Mouse (Mus musculus): ENCODE results near the gene Anapc7. TPM values are rescaled to one million over a fixed set of nuclear protein-coding genes. Genes with fewer than 3 reads are reported as not detected.
"Not testable (repeated sequence)": the region's sequence is repeated elsewhere in the genome, so short reads cannot be mapped to it uniquely, and the experiment has no call there.

Gene Anapc7
- polyA plus RNA-seq, 1 experiment from 2014 or later = 56.5 TPM

GRCm38 (mm10) chr5:122457054-122457453 lies 35.6 kb downstream of the Anapc7 start:
- not testable (repeated sequence) for ATAC-seq (ENCODE audit: low FRiP score, low TSS enrichment); H3K4me3 ChIP-seq (ENCODE audit: low read length); H3K4me2 ChIP-seq (replicated peaks; ENCODE audit: low read depth, low read length); H3K9ac ChIP-seq (replicated peaks; ENCODE audit: low read length); H3K9me3 ChIP-seq (ENCODE audit: low read length); H3K27ac ChIP-seq (ENCODE audit: low read length); H3K4me1 ChIP-seq (ENCODE audit: insufficient read depth, low read length); H3K27me3 ChIP-seq (ENCODE audit: insufficient read depth, low read length)
- 80% methylated on average over 9 of the region's 9 CpGs for WGBS
- peaks cover 88% of the 10 kb centered on the region for H3K36me3 ChIP-seq (ENCODE audit: insufficient read depth, low read length)

- H3K4me3 ChIP-seq (ENCODE audit: low read length) = no peak overlapping the region
- ATAC-seq (ENCODE audit: low FRiP score, low TSS enrichment) = no peak
- WGBS = 87% methylated on average over 4 of the region's 4 CpGs
- H3K4me1 ChIP-seq (ENCODE audit: insufficient read depth, low read length) = no peaks in the 10 kb centered on the region
- no peaks in the 10 kb centered on the region for H3K27me3 ChIP-seq (ENCODE audit: insufficient read depth, low read length)
- no peak overlapping the region for H3K27ac ChIP-seq (ENCODE audit: low read length)
- no peak overlapping the region for H3K4me2 ChIP-seq (replicated peaks; ENCODE audit: low read depth, low read length)
- no peak overlapping the region for H3K9ac ChIP-seq (replicated peaks; ENCODE audit: low read length)
- H3K9me3 ChIP-seq (ENCODE audit: low read length) = no peaks in the 10 kb centered on the region
- H3K36me3 ChIP-seq (ENCODE audit: insufficient read depth, low read length) = peaks cover 89% of the 10 kb centered on the region
These were observed 36.6 kb downstream of the Anapc7 start for GRCm38 (mm10) chr5:122458066-122458465.

- WGBS = 93% methylated on average over 5 of the region's 5 CpGs
- Histone ChIP-seq H3K27me3 (ENCODE audit: insufficient read depth, low read length) (no peaks in the 10 kb centered on the region), H3K9ac (replicated peaks; ENCODE audit: low read length) (no peak overlapping the region), H3K9me3 (ENCODE audit: low read length) (no peaks in the 10 kb centered on the region), H3K4me3 (ENCODE audit: low read length) (no peak overlapping the region), H3K4me2 (replicated peaks; ENCODE audit: low read depth, low read length) (no peak overlapping the region), H3K4me1 (ENCODE audit: insufficient read depth, low read length) (no peaks in the 10 kb centered on the region), H3K36me3 (ENCODE audit: insufficient read depth, low read length) (peaks cover 88% of the 10 kb centered on the region), H3K27ac (ENCODE audit: low read length) (no peak overlapping the region)
- ATAC-seq (ENCODE audit: low FRiP score, low TSS enrichment) = no peak
These were observed 37.8 kb downstream of the Anapc7 start for GRCm38 (mm10) chr5:122459335-122459734.

- no peak for ATAC-seq (ENCODE audit: low FRiP score, low TSS enrichment)
- Histone ChIP-seq H3K27me3 (ENCODE audit: insufficient read depth, low read length) (no peaks in the 10 kb centered on the region), H3K9ac (replicated peaks; ENCODE audit: low read length) (no peak overlapping the region), H3K27ac (ENCODE audit: low read length) (no peak overlapping the region), H3K4me1 (ENCODE audit: insufficient read depth, low read length) (no peaks in the 10 kb centered on the region), H3K36me3 (ENCODE audit: insufficient read depth, low read length) (peaks cover 88% of the 10 kb centered on the region), H3K4me2 (replicated peaks; ENCODE audit: low read depth, low read length) (no peak overlapping the region), H3K9me3 (ENCODE audit: low read length) (no peaks in the 10 kb centered on the region), H3K4me3 (ENCODE audit: low read length) (no peak overlapping the region)
- WGBS = 77% methylated on average over 11 of the region's 11 CpGs
These were observed 39.2 kb downstream of the Anapc7 start for GRCm38 (mm10) chr5:122460656-122461055.

GRCm38 (mm10) chr5:122461431-122461830 lies 39.9 kb downstream of the Anapc7 start:
- WGBS = 92% methylated on average over 9 of the region's 9 CpGs
- Histone ChIP-seq H3K9ac (replicated peaks; ENCODE audit: low read length) (no peak overlapping the region), H3K27ac (ENCODE audit: low read length) (no peak overlapping the region), H3K27me3 (ENCODE audit: insufficient read depth, low read length) (no peaks in the 10 kb centered on the region), H3K4me3 (ENCODE audit: low read length) (no peak overlapping the region), H3K4me2 (replicated peaks; ENCODE audit: low read depth, low read length) (no peak overlapping the region), H3K9me3 (ENCODE audit: low read length) (no peaks in the 10 kb centered on the region), H3K4me1 (ENCODE audit: insufficient read depth, low read length) (no peaks in the 10 kb centered on the region), H3K36me3 (ENCODE audit: insufficient read depth, low read length) (peaks cover 92% of the 10 kb centered on the region)
- ATAC-seq (ENCODE audit: low FRiP score, low TSS enrichment) = no peak

- H3K4me2 ChIP-seq (replicated peaks; ENCODE audit: low read depth, low read length) = no peak overlapping the region
- H3K9ac ChIP-seq (replicated peaks; ENCODE audit: low read length) = no peak overlapping the region
- H3K4me3 ChIP-seq (ENCODE audit: low read length) = no peak overlapping the region
- no peaks in the 10 kb centered on the region for H3K27me3 ChIP-seq (ENCODE audit: insufficient read depth, low read length)
- whole genome bisulfite sequencing = 79% methylated on average over 5 of the region's 5 CpGs
- H3K4me1 ChIP-seq (ENCODE audit: insufficient read depth, low read length) = no peaks in the 10 kb centered on the region
- ATAC-seq (ENCODE audit: low FRiP score, low TSS enrichment) = no peak
- H3K9me3 ChIP-seq (ENCODE audit: low read length) = no peaks in the 10 kb centered on the region
- peaks cover 59% of the 10 kb centered on the region for H3K36me3 ChIP-seq (ENCODE audit: insufficient read depth, low read length)
- no peak overlapping the region for H3K27ac ChIP-seq (ENCODE audit: low read length)
These were observed 50.2 kb downstream of the Anapc7 start for GRCm38 (mm10) chr5:122471658-122472057.

- Histone ChIP-seq H3K9ac (replicated peaks; ENCODE audit: low read length) (no peak overlapping the region), H3K4me3 (ENCODE audit: low read length) (no peak overlapping the region), H3K4me1 (ENCODE audit: insufficient read depth, low read length) (no peaks in the 10 kb centered on the region), H3K9me3 (ENCODE audit: low read length) (no peaks in the 10 kb centered on the region), H3K27ac (ENCODE audit: low read length) (no peak overlapping the region), H3K4me2 (replicated peaks; ENCODE audit: low read depth, low read length) (no peak overlapping the region), H3K36me3 (ENCODE audit: insufficient read depth, low read length) (peaks cover 39% of the 10 kb centered on the region), H3K27me3 (ENCODE audit: insufficient read depth, low read length) (no peaks in the 10 kb centered on the region)
- WGBS = 82% methylated on average over 4 of the region's 4 CpGs
- no peak for ATAC-seq (ENCODE audit: low FRiP score, low TSS enrichment)
These were observed 53.3 kb downstream of the Anapc7 start for GRCm38 (mm10) chr5:122474643-122475363.

GRCm38 (mm10) chr5:122476078-122476477 lies 54.6 kb downstream of the Anapc7 start:
- no peaks in the 10 kb centered on the region for H3K4me1 ChIP-seq (ENCODE audit: insufficient read depth, low read length)
- peaks cover 35% of the 10 kb centered on the region for H3K36me3 ChIP-seq (ENCODE audit: insufficient read depth, low read length)
- H3K9me3 ChIP-seq (ENCODE audit: low read length) = no peaks in the 10 kb centered on the region
- H3K4me2 ChIP-seq (replicated peaks; ENCODE audit: low read depth, low read length) = no peak overlapping the region
- H3K4me3 ChIP-seq (ENCODE audit: low read length) = no peak overlapping the region
- ATAC-seq (ENCODE audit: low FRiP score, low TSS enrichment) = no peak
- H3K27ac ChIP-seq (ENCODE audit: low read length) = no peak overlapping the region
- 79% methylated on average over 3 of the region's 3 CpGs for WGBS
- no peak overlapping the region for H3K9ac ChIP-seq (replicated peaks; ENCODE audit: low read length)
- no peaks in the 10 kb centered on the region for H3K27me3 ChIP-seq (ENCODE audit: insufficient read depth, low read length)

GRCm38 (mm10) chr5:122477492-122477891 lies 56.0 kb downstream of the Anapc7 start:
- Histone ChIP-seq H3K27me3 (ENCODE audit: insufficient read depth, low read length) (no peaks in the 10 kb centered on the region), H3K4me1 (ENCODE audit: insufficient read depth, low read length) (no peaks in the 10 kb centered on the region), H3K4me3 (ENCODE audit: low read length) (no peak overlapping the region), H3K27ac (ENCODE audit: low read length) (no peak overlapping the region), H3K9me3 (ENCODE audit: low read length) (no peaks in the 10 kb centered on the region), H3K9ac (replicated peaks; ENCODE audit: low read length) (no peak overlapping the region), H3K36me3 (ENCODE audit: insufficient read depth, low read length) (peaks cover 32% of the 10 kb centered on the region), H3K4me2 (replicated peaks; ENCODE audit: low read depth, low read length) (no peak overlapping the region)
- WGBS = 85% methylated on average over 3 of the region's 3 CpGs
- ATAC-seq (ENCODE audit: low FRiP score, low TSS enrichment) = no peak

GRCm38 (mm10) chr5:122479131-122479530 lies 57.6 kb downstream of the Anapc7 start:
- no peak overlapping the region for H3K27ac ChIP-seq (ENCODE audit: low read length)
- no peaks in the 10 kb centered on the region for H3K9me3 ChIP-seq (ENCODE audit: low read length)
- no peak for ATAC-seq (ENCODE audit: low FRiP score, low TSS enrichment)
- no peak overlapping the region for H3K4me3 ChIP-seq (ENCODE audit: low read length)
- H3K4me1 ChIP-seq (ENCODE audit: insufficient read depth, low read length) = no peaks in the 10 kb centered on the region
- WGBS = 53% methylated on average over 2 of the region's 2 CpGs
- no peak overlapping the region for H3K4me2 ChIP-seq (replicated peaks; ENCODE audit: low read depth, low read length)
- no peak overlapping the region for H3K9ac ChIP-seq (replicated peaks; ENCODE audit: low read length)
- no peaks in the 10 kb centered on the region for H3K27me3 ChIP-seq (ENCODE audit: insufficient read depth, low read length)
- peaks cover 34% of the 10 kb centered on the region for H3K36me3 ChIP-seq (ENCODE audit: insufficient read depth, low read length)

Data from kidney, embryonic 16.5 days (tissue).